Mouse (Mus musculus) spleen, postnatal 4 days (tissue): ENCODE measurements at regions not wholly inside any gene's neighbourhood (a gene's known extent, or its start where the extent isn't known, plus 50 kb on each side); places are given as distances from the start of the nearest gene placed in this dataset.
A peak's percentile ranks its signal among the peaks of the same experiment; 100 is the strongest.
"Not testable (repeated sequence)": the region's sequence is repeated elsewhere in the genome, so short reads cannot be mapped to it uniquely, and the experiment has no call there.

ENCODE experiments used
- DNase-seq, 2 experiments: peaks; one replicate each; pipeline ENCODE4 v3.0.0; 2022; ENCODE audit warnings: low spot score in 2 of 2

DNA sequence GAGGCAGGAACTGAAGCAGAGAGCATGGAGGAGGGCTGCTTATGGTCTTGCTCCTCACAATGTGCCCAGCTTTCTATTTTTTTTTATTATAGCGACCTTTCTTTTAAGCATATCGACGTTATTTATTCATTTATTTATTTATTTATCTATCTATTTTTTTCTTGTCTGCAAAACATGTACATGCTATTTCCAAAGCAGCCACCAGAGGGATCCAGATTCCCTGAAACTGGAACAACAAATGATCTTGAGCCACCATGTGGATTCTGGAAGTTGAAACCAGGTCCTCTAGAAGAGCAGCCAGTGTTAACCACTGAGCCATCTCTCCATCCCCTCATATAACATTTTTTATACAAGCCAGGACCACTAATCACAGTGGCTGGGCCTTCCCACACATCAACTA is 338.1 kb downstream of the Gm21863 start:
- not testable (repeated sequence) for DNase-seq

DNA sequence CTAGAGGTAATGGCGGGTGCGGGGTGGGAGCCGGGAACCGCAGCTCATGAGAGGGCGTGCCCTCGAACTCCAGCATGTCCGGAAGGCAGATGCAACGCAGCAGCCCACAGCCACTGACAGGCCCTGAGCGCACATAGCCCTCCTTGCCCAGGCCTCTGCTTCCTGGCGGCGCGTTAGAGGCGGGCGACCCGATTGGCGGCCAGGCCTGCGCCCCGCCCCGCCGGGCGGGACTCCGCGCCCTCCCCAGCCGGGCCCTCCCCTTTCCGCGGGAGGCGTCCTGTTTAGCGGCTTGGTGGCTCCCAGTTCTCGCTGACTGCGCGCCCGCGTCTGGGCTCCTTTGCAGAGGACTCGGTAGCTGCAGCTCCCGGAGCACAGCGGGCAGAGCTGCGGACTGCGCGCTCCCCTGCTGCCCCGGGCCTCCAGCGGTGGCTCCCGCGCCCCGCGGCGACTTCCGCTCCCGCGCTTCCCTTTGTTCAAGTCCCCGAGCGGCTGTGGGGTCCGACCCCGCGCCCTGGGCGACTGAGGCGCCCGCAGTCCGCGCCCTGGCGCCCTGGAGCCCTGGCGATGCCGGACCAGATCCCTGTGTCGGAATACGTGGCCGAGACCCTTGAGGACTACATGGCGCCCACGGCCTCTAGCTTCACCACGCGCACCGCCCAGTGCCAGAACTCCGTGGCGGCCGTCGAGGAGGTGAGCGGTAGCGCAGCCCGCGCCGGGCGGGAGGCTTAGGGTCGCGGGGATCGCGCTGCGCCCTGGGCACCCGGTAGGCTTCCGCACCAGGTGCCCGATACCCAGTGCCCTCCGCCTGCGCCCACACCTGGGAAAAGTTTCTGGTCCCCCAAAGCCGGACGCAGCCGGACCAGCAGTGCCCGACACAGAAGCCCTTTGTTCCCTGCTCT is 357.9 kb downstream of the Gm21863 start:
- DNase-seq, result peak in 1 of 2 experiments; percentile 56
